Mouse (Mus musculus) embryonic fibroblast, embryonic 13.5 days (primary cell): ENCODE measurements around the gene Olfr1019.

Experiments used
- CTCF ChIP-seq: IDR thresholded peaks from 2 replicates; pipeline ENCODE4 v1.5.1; 2011; ENCODE audit warnings: mild to moderate bottlenecking, control low read depth, low read length, moderate library complexity, borderline replicate concordance; ENCODE audit not compliant: insufficient read depth
- POLR2A ChIP-seq: IDR thresholded peaks from 2 replicates; pipeline ENCODE4 v1.6.1; 2011; ENCODE audit warnings: low read depth, mild to moderate bottlenecking, control low read depth, low read length, moderate library complexity

- TF ChIP-seq CTCF (no peak), POLR2A (no peak)
These were observed 40.1 kb upstream of the Olfr1019 start, which contains the start of gene Olfr1023 for GRCm38 (mm10) chr2:85885340-85885739.
